Mouse (Mus musculus) liver, embryonic 14.5 days (tissue): ENCODE results near the gene Cc2d1a.
A peak's percentile ranks its signal among the peaks of the same experiment; 100 is the strongest.

ENCODE experiments used
- CTCF ChIP-seq: IDR thresholded peaks from 2 replicates; pipeline ENCODE4 v1.5.1; 2016; ENCODE audit warnings: antibody characterized with exemption, low read depth, control low read depth
- EP300 ChIP-seq: IDR thresholded peaks from 2 replicates; pipeline ENCODE4 v1.6.1; 2016; ENCODE audit warnings: antibody characterized with exemption, low read depth

- TF ChIP-seq CTCF (peak; percentile 97), EP300 (no peak)
Measured at GRCm38 (mm10) chr8:84186547-84186946, 38.8 kb upstream of the Cc2d1a start.
